Mouse (Mus musculus): Measurements from ENCODE around the gene Cacng3. TPM values are rescaled to one million over a fixed set of nuclear protein-coding genes. Genes with fewer than 3 reads are reported as not detected.

Cacng3 gene
- 0.07 TPM in 1 of 2 replicates, not detected in the other for polyA plus RNA-seq (2012; rRNA removed)

GRCm38 (mm10) chr7:122670442-122670872, at the start of gene Cacng3:
Cacng3 (plus strand) TSS chr7:122670492.

Data from colon, adult 2 months (tissue).